Mouse (Mus musculus) frontal cortex, postnatal 36 days (tissue): ENCODE data around the gene Slc7a7.

Experiments used
- DNase-seq, 2 experiments: peaks; one replicate each; pipeline ENCODE4 v3.0.0; 2022; ENCODE audit warnings: low spot score in 2 of 2

The Slc7a7 gene

GRCm38 (mm10) chr14:54432837-54433830 is 15.6 kb upstream of the Slc7a7 start:
- DNase-seq: peak in 1 of 2 experiments; percentile 43

- no peak for DNase-seq
Measured at GRCm38 (mm10) chr14:54432078-54432836, 14.7 kb upstream of the Slc7a7 start.

GRCm38 (mm10) chr14:54431334-54432077 is 13.9 kb upstream of the Slc7a7 start, which contains the start of gene Mmp14:
Gene Mmp14, plus strand, starts transcription at chr14:54431612.
- peak; percentile 45 to 47 for DNase-seq

GRCm38 (mm10) chr14:54430406-54431145 is 13.0 kb upstream of the Slc7a7 start:
- DNase-seq: no peak

- DNase-seq: no peak
Measured at GRCm38 (mm10) chr14:54429332-54430093, 11.9 kb upstream of the Slc7a7 start.

GRCm38 (mm10) chr14:54428421-54428820 is 10.8 kb upstream of the Slc7a7 start:
- no peak for DNase-seq

- DNase-seq: no peak
Measured at GRCm38 (mm10) chr14:54427696-54428095, 10.1 kb upstream of the Slc7a7 start.

GRCm38 (mm10) chr14:54426689-54427398 is 9.3 kb upstream of the Slc7a7 start, which contains the start of gene Mrpl52:
Gene Mrpl52, plus strand, starts transcription at chr14:54426909.
- peak; percentile 91 to 94 for DNase-seq

- no peak for DNase-seq
Measured at GRCm38 (mm10) chr14:54426003-54426688, 8.6 kb upstream of the Slc7a7 start.

GRCm38 (mm10) chr14:54425540-54425939 is 8.0 kb upstream of the Slc7a7 start:
- no peak for DNase-seq

- DNase-seq: no peak
Measured at GRCm38 (mm10) chr14:54424634-54425033, 7.1 kb upstream of the Slc7a7 start.

- DNase-seq: no peak
Measured at GRCm38 (mm10) chr14:54423406-54423805, 5.8 kb upstream of the Slc7a7 start.

- no peak for DNase-seq
Measured at GRCm38 (mm10) chr14:54421014-54421413, 3.4 kb upstream of the Slc7a7 start.

GRCm38 (mm10) chr14:54416830-54417229 is 750 bp downstream of the Slc7a7 start:
- DNase-seq: no peak

- DNase-seq: no peak
Measured at GRCm38 (mm10) chr14:54416229-54416775, 1.3 kb downstream of the Slc7a7 start.

- no peak for DNase-seq
Measured at GRCm38 (mm10) chr14:54415241-54416020, 2.1 kb downstream of the Slc7a7 start.

- no peak for DNase-seq
Measured at GRCm38 (mm10) chr14:54413877-54414700, 3.5 kb downstream of the Slc7a7 start.
